Mouse (Mus musculus) heart, embryonic 11.5 days (tissue): ENCODE data around the gene Gm49342. TPM values are rescaled to one million over a fixed set of nuclear protein-coding genes. Genes with fewer than 3 reads are reported as not detected.

Source experiments
- ATAC-seq: fragments of 200-750 bp; cut with Nextera tagmentation; replicated peaks from 2 replicates; pipeline ENCODE4 v1.8.0; 2017; ENCODE audit warnings: moderate library complexity; ENCODE audit not compliant: insufficient number of reproducible peaks, low FRiP score, low TSS enrichment
- H3K27ac ChIP-seq: fragments of 300-500 bp; sonication (generic); 2 replicates; pipeline ENCODE4 v1.5.1; 2014; ENCODE audit warnings: mild to moderate bottlenecking, low read depth, low read length
- H3K27me3 ChIP-seq: fragments of 300-500 bp; sonication (generic); 2 replicates; pipeline ENCODE4 v1.6.1; 2014; ENCODE audit warnings: mild to moderate bottlenecking, low read length, mixed read lengths; ENCODE audit not compliant: control insufficient read depth, insufficient read depth
- H3K36me3 ChIP-seq: fragments of 300-500 bp; sonication (generic); 2 replicates; pipeline ENCODE4 v1.6.1; 2014; ENCODE audit warnings: mild to moderate bottlenecking, low read length, moderate library complexity, mixed read lengths; ENCODE audit not compliant: control insufficient read depth, insufficient read depth
- H3K4me1 ChIP-seq: fragments of 300-500 bp; sonication (generic); 2 replicates; pipeline ENCODE4 v1.6.1; 2014; ENCODE audit warnings: low read length; ENCODE audit not compliant: control insufficient read depth, insufficient read depth
- H3K4me2 ChIP-seq: fragments of 300-500 bp; sonication (generic); 2 replicates; pipeline ENCODE4 v1.6.1; 2014; ENCODE audit warnings: mild to moderate bottlenecking, moderate library complexity
- H3K4me3 ChIP-seq: fragments of 300-500 bp; sonication (generic); 2 replicates; pipeline ENCODE4 v1.5.1; 2014; ENCODE audit warnings: low read depth, low read length
- H3K9ac ChIP-seq: fragments of 300-500 bp; sonication (generic); 2 replicates; pipeline ENCODE4 v1.6.1; 2014; ENCODE audit warnings: mild to moderate bottlenecking, low read depth, low read length, moderate library complexity
- H3K9me3 ChIP-seq: fragments of 300-500 bp; sonication (generic); replicated peaks from 2 replicates; pipeline ENCODE4 v1.6.1; 2016; ENCODE audit warnings: low read length; ENCODE audit not compliant: control insufficient read depth
- WGBS: fragments of 180-500 bp; shearing (Covaris S2); extraction: QIAGEN DNeasy Blood & Tissue Kit; methylation state at CpG from one replicate; pipeline ENCODE4 v1.1.7; 2014; ENCODE audit not compliant: insufficient replicate concordance; 5-methylcytosine and 5-hydroxymethylcytosine counted together
- polyA plus RNA-seq: library from polyadenylated mRNA; unstranded; fragments of >200 nt; fragmentation: Nextera tagmentation; extraction: Ambion mirVana; gene quantifications from 2 replicates; pipeline ENCODE4 v1.2.1, GENCODE M21; 2014

Gene Gm49342
- polyA plus RNA-seq, 1 experiment from 2014 or later: not detected

DNA sequence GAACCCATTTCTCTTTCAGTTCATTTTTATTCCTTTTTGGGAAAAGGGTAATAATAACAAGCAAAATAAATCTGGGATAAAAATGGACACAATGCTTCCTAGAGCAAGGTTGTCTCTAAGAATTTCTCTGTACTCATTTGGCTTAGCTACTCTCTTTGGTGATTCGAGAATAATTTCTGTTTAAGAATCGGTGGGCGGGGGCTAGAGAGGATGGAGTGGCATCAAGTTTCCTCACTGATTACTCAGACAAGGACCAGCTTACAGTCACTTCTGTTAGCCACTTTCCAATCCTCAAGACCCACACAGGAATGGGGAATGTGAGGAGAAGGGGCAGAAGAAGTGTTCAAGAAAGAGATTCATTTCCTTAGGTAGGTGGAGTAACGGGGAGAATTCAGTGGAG, 64.5 kb downstream of the Gm49342 start:
- Histone ChIP-seq H3K9me3 (no peaks in the 10 kb centered on the region), H3K27ac (peak overlapping the region; percentile 67), H3K9ac (no peak overlapping the region), H3K4me3 (no peak overlapping the region), H3K4me1 (0 out of 2 replicates have a peak, but pooled peaks cover 3% of the 10 kb centered on the region), H3K36me3 (no peaks in the 10 kb centered on the region), H3K4me2 (no peak overlapping the region), H3K27me3 (no peaks in the 10 kb centered on the region)
- WGBS: 68% methylated on average over 4 of the region's 4 CpGs
- ATAC-seq: no peak

DNA sequence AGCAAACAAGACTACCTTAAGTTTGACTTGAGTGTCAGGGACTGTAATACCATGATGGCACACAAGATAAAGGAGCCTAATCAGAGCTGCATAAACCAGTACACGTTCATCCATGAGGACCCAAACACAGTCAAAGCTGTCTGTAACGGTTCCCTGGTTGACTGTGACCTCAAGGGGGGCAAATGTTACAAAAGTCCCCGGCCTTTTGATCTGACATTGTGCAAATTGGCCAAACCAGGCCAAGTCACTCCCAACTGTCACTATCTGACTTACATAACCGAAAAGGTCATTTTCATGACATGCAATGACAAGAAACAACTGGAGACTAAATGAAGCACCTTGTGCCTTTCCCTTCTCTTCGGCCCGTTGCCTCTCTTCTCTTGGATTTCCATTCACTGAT, 65.3 kb downstream of the Gm49342 start:
- H3K27ac ChIP-seq: peak overlapping the region; percentile 67; the same call in 1 of the 2 replicates
- no peak overlapping the region for H3K9ac ChIP-seq
- no peaks in the 10 kb centered on the region for H3K9me3 ChIP-seq
- 0 out of 2 replicates have a peak, but pooled peaks cover 3% of the 10 kb centered on the region for H3K4me1 ChIP-seq
- no peak overlapping the region for H3K4me3 ChIP-seq
- no peak for ATAC-seq
- no peaks in the 10 kb centered on the region for H3K27me3 ChIP-seq
- H3K36me3 ChIP-seq: no peaks in the 10 kb centered on the region
- no peak overlapping the region for H3K4me2 ChIP-seq
- 76% methylated on average over 6 of the region's 6 CpGs for WGBS

Other genes starting within 250 kb of the Gm49342 start
- not detected in 2 replicates for gene Olfr748, start 237.1 kb upstream of the Gm49342 start, polyA plus RNA-seq
- not detected in 2 replicates for gene Olfr749, start 199.4 kb upstream of the Gm49342 start, polyA plus RNA-seq
- gene Ttc5, start 159.0 kb upstream of the Gm49342 start, polyA plus RNA-seq: 51.7 and 55.8 TPM in 2 replicates
- not detected in 2 replicates for gene Ccnb1ip1, start 136.8 kb upstream of the Gm49342 start, polyA plus RNA-seq
- 45.2 and 48.5 TPM in 2 replicates for gene Parp2, start 136.7 kb upstream of the Gm49342 start, polyA plus RNA-seq
- gene Tep1, start 74.0 kb upstream of the Gm49342 start, polyA plus RNA-seq: 4.4 and 6.5 TPM in 2 replicates
- 0.11 TPM in 1 of 2 replicates, not detected in the other for gene Klhl33, start 47.0 kb upstream of the Gm49342 start, polyA plus RNA-seq
- gene Osgep, start 19.6 kb upstream of the Gm49342 start, polyA plus RNA-seq: 124 and 136 TPM in 2 replicates
- 177 and 188 TPM in 2 replicates for gene Apex1, start 19.5 kb upstream of the Gm49342 start, polyA plus RNA-seq
- 30.3 and 33.6 TPM in 2 replicates for gene Pip4p1, start 13.7 kb upstream of the Gm49342 start, polyA plus RNA-seq
- gene Pnp, start 13.4 kb upstream of the Gm49342 start, polyA plus RNA-seq: 46.6 and 49.6 TPM in 2 replicates
- 0.47 and 0.61 TPM in 2 replicates for gene Pnp2, start 11.5 kb downstream of the Gm49342 start, polyA plus RNA-seq
- gene Rnase10, start 63.2 kb downstream of the Gm49342 start, polyA plus RNA-seq: 0.23 and 0.24 TPM in 2 replicates
- not detected in 2 replicates for gene Rnase9, start 97.4 kb downstream of the Gm49342 start, polyA plus RNA-seq
- not detected in 2 replicates for gene Rnase11, start 105.6 kb downstream of the Gm49342 start, polyA plus RNA-seq
- 0.46 TPM in 1 of 2 replicates, not detected in the other for gene Rnase12, start 113.1 kb downstream of the Gm49342 start, polyA plus RNA-seq
- gene Olfr750, start 129.9 kb downstream of the Gm49342 start, polyA plus RNA-seq: not detected in 2 replicates
- gene Rnase4, start 146.6 kb downstream of the Gm49342 start, polyA plus RNA-seq: 11.5 and 12.6 TPM in 2 replicates
- 2.1 and 2.8 TPM in 2 replicates for gene Ang, start 146.6 kb downstream of the Gm49342 start, polyA plus RNA-seq
- not detected in 2 replicates for gene Eddm3b, start 169.9 kb downstream of the Gm49342 start, polyA plus RNA-seq
- gene Rnase6, start 179.4 kb downstream of the Gm49342 start, polyA plus RNA-seq: not detected in 2 replicates
- gene Rnase1, start 202.3 kb downstream of the Gm49342 start, polyA plus RNA-seq: not detected in 2 replicates
- not detected in 2 replicates for gene Rnase2b, start 217.7 kb downstream of the Gm49342 start, polyA plus RNA-seq